Mouse (Mus musculus): ENCODE data around the gene Glud1.
"Not testable (repeated sequence)": the region's sequence is repeated elsewhere in the genome, so short reads cannot be mapped to it uniquely, and the experiment has no call there.

Gene Glud1

DNA sequence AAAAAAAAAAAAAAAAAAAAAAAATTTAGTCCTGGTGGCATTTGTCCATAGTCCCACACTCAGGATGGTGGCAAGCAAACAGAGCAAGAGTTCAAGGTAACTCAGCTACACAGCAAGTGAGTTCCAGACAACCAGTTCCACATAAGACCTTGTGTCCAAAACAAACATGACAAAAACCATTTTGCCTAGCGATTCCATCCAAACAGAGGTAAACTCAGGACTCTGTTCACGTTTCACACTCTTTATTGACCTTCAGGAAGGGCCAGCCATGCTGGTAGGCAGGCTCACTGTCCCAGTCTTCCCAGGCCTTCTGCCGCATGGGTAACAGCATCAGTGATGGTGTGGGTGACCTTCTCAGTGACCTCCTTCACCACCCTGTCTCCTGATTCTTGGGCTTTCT lies 41.1 kb downstream of the Glud1 start:
- no peak for DNase-seq (ENCODE audit: extremely low read depth, low read depth)

DNA sequence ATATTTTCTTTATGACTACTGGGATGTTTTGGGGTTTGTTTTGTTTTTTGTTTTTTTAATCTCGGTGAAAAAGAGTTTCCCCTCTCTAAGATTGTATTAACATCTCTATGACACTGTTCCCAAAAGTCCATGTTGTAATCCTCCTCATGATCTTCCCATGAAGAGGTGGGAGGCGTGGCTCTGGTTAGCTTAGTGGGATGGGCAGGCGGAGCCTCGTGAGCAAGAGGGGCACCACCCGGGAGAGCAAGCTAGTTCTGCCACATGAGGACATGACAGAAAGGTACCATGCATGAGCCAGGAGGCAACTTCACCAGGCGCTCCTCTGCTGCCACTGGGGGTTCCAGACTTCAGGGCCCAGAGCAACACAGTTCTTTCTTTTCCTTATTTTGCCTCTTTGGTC lies 42.0 kb downstream of the Glud1 start:
- no peak for DNase-seq (ENCODE audit: extremely low read depth, low read depth)

DNA sequence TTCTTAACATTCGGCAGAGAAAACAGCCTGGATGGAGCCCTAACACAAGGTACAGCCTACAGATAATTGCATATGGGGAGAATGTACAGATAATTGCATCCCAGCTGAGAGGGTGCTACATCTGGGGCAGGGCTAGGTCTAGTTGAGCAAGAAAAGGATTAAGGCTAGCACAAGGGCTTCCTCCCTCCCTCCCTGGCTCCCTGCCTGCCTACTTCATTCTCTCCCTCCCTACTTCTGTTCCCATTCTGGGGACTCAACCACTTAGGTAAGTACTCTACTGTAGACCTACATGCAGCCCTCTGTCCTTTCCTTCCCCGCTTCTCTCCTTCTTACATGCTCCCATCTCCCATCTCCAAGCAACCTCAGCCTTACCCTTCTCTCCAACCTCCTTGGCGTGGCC lies 42.8 kb downstream of the Glud1 start:
- no peak for DNase-seq (ENCODE audit: extremely low read depth, low read depth)

GRCm38 (mm10) chr14:34354456-34354855 lies 43.9 kb downstream of the Glud1 start:
- DNase-seq (ENCODE audit: extremely low read depth, low read depth): no peak

GRCm38 (mm10) chr14:34355301-34355700 lies 44.8 kb downstream of the Glud1 start, which contains the start of gene Fam25c:
Gene Fam25c (minus strand): TSS chr14:34355433.
- no peak for DNase-seq (ENCODE audit: extremely low read depth, low read depth)

DNA sequence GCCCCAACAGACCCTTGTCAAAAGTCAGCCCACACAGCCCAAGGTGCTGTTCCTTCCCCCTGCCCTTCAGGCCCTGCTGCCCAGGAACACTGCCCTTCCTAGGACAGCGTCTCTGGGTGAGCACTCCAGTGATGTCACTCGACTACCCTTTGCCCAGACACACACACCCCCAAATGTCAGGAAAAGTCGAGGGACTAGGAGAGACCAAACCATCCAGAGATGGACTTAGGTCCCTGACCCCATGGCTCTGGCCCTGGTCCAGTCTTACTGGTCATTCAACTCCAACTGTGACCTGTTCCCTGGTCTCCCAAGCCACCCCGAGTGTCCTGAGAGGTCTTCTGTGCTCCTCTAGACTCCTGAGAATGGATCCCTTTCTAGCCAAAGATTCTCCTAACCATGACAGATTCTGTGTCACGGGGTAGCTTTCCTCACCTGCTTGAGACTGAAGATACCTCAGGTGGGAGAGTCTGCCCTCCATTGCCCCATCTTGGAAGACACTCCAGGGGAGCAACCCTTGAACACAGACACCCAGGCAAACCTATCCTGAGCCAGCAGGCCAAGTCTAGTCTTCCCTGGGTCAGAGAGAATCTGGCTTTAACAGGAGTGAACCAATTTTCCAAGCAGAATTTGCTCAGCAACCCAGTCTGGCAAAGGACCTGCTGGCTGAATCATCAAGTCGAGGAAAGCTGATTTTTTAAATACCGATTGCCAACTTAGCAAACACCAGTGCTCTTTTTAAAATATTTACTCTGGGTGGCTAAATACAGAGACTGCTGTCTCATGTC lies 47.3 kb downstream of the Glud1 start:
- DNase-seq (ENCODE audit: extremely low read depth, low read depth): no peak

- no peak for DNase-seq (ENCODE audit: extremely low read depth, low read depth)
Measured at GRCm38 (mm10) chr14:34359676-34360244, 49.2 kb downstream of the Glud1 start.

DNA sequence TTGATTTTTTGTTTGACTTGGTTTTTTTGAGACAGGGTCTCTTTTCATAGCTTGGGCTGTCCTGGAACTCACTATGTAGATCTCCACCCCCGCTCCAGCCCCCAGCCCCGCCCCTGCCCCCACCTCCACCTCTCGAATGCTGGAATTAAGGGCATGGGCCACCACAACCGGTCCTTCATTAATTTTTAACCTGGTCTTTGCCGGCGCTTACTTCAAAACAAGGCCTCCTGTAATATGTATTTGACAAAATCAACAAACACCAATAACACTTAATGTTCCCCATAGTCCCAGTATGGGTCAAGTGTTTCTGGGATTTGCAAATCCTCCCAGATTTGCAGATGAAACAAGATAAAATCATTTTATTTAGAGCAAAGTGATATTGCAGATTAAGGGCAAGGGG lies 49.7 kb downstream of the Glud1 start:
- no peak for DNase-seq (ENCODE audit: extremely low read depth, low read depth)

DNA sequence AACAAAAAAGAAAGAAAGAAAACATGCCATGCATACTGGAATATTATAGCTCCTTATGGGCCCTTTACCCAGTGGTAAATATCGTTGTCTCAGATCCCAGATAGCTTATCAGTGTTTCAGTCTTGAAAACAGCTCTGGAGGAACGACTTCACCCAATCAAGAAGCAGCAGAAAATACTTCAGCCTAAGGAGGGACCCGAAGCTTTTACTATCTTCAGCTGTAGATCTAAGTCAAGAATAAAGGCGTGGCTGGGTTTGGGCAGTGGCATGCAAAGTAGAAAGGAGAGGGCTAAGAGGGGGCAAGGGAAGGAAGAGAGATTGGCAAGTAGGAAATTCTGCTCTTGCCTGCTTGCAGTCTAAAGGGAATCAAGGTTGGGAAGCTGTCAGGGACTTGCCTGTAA lies 51.6 kb downstream of the Glud1 start:
- peak; percentile 23 for DNase-seq (ENCODE audit: extremely low read depth, low read depth)

GRCm38 (mm10) chr14:34362726-34363445 lies 52.4 kb downstream of the Glud1 start:
- DNase-seq (ENCODE audit: extremely low read depth, low read depth): peak; percentile 66

DNA sequence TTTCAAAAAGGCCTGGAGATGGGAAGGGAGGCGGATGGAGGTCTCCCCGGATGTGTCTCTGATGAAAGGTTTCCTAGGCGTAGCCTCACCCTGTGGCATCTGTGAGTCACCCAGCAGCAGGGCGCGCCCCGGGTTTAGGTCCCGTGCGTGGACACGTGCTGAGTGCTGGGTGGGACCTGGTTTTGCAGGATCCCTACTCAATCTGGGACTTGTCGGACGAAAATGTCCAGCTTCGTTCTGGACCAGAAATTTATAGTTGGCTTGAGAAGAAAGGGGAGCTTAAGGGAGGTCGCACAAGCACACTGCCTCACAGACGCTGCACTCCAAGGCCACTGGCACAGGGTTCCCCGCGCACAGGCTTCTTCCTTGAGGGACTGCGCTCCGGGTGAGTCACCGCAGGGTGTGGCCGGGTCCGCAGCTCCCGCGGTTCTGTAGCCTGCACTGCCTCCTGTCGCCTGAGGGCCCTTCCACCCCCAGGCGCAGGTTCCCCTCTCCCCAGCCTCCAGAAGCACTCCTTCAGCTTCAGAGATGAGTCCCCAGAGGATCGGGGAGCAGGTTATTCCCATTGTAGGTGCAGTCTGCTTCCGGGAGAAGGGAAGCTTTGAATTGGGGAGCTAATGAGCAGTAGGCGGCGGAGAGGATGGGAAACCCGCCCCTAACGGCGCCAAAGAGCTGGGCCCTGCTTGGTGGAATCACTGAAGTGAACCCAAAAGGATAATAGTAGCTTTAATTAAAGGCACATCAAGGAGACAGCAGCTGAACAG lies 53.1 kb downstream of the Glud1 start:
- DNase-seq (ENCODE audit: extremely low read depth, low read depth): peak; percentile 45

GRCm38 (mm10) chr14:34364254-34365146 lies 54.0 kb downstream of the Glud1 start:
- DNase-seq (ENCODE audit: extremely low read depth, low read depth): not testable (repeated sequence)

DNA sequence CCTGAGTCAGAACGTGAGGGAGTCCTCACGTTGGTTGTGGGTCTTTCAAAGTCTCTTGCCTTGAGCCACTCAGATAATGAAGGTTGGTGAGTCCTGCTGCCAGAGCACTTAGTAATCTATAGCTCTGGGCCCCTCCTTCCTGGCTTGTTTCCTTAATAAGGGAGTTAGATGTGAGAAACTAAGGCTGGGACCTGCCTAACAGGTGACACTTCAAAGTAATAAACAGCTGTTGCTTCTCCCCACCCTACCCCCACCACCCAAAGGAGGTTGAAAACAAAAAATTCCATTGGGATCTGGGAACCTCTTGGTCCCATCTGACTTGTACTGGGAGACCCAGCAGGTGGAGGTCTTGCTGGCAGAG lies 54.6 kb downstream of the Glud1 start:
- DNase-seq (ENCODE audit: extremely low read depth, low read depth): no peak

- no peak for DNase-seq (ENCODE audit: extremely low read depth, low read depth)
Measured at GRCm38 (mm10) chr14:34370203-34370602, 59.7 kb downstream of the Glud1 start.

DNA sequence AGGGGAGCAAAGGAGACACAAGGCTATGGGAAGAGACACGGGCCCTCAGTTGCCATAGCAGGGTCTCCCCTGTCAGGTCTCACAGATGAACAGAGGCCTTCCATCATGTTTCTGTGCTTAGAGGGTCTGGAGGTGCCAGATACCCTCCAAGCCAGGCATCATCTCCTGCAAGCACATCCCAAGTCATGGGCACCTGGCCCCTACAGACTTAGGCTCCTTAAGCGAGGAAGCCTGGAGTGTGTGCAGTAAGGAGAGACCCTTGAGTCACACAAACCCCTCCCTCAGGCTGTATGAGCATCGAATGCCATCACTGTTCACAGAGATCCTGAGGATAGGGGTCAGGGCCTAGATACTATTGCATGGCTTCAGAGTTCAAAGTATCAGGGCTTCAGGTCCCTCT lies 60.4 kb downstream of the Glud1 start:
- DNase-seq (ENCODE audit: extremely low read depth, low read depth): no peak

DNA sequence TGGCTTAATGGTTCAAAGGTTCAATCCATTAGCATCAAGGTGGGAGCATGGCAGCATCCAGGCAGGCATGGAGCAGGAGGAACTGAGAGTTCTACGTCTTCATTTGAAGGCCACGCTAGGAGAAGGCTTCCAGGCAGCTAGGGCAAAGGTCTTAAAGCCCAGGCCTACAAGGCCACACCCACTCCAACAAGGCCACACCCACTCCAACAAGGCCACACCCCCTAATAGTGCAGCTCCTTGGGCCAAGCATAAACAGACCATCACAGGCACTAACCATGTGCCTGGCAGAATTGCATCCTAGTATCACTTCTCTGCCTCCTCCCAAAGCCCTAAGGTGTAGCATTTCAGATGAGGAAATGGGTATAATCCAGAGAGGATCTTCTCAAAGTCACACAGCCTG lies 61.2 kb downstream of the Glud1 start:
- DNase-seq (ENCODE audit: extremely low read depth, low read depth): no peak

DNA sequence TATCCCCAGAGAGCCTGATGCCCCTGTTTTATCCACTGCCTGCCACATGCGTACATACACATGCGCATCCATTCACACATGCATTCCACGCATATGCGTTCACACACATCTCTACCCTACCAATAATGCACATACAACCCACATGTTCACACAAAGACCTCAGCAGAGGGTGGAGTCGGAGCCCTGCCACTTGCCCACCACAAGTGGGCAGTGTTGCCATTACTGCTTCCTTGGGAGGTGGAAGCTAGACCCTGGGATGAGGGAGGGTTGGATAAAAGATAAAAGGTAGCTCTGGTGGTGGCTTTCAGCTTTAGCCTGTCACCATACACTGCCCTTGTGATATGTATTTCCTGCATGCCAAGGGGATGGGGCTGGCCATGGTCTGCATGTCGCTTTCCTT lies 62.1 kb downstream of the Glud1 start:
- peak; percentile 3 for DNase-seq (ENCODE audit: extremely low read depth, low read depth)

GRCm38 (mm10) chr14:34373581-34373980 lies 63.1 kb downstream of the Glud1 start:
- DNase-seq (ENCODE audit: extremely low read depth, low read depth): no peak

DNA sequence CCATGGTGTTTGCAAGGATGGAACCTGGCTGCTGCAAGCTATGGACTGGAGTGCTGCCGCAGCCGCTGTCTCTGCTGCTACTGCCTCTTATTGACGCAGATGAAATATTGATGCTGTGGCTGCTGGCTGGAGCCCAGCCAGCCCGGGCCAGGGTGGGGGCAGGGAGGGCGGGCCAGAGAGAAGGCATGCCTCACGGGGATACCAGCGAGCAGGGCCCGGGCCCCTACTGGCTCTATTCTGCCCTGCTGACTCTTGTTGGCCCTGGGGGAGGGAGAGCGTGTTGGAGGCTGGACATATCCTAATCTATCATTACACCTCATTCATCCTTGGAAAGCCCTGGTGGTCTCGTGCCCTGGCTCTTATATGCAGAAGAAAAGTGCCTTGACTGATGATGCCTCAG lies 64.0 kb downstream of the Glud1 start, which contains the start of gene Sncg:
Gene Sncg, minus strand, starts transcription at position 213 of the 400 bp plus-strand sequence.
- DNase-seq (ENCODE audit: extremely low read depth, low read depth): no peak

GRCm38 (mm10) chr14:34375415-34375904 lies 64.9 kb downstream of the Glud1 start, which contains the start of gene Mmrn2:
Gene Mmrn2 (plus strand): TSS chr14:34375465.
- no peak for DNase-seq (ENCODE audit: extremely low read depth, low read depth)
